Mouse (Mus musculus): ENCODE data around the gene Btbd17. TPM values are rescaled to one million over a fixed set of nuclear protein-coding genes. Genes with fewer than 3 reads are reported as not detected.

The Btbd17 gene
- polyA plus RNA-seq, 2 experiments: not detected

- Histone ChIP-seq H3K4me2 (ENCODE audit: low read depth) (no peak overlapping the region), H3K9ac (replicated peaks) (no peak overlapping the region), H3K27ac (no peak overlapping the region), H3K4me1 (replicated peaks; ENCODE audit: control insufficient read depth in 2 of 2, insufficient read depth in 2 of 2, low read length in 1 of 2) (no peaks in the 10 kb centered on the region), H3K4me3 (ENCODE audit: insufficient read depth in 1 of 2, low read depth in 2 of 2, low read length in 2 of 2) (no peak overlapping the region), H3K9me3 (ENCODE audit: control insufficient read depth, low read length) (no peaks in the 10 kb centered on the region), H3K36me3 (replicated peaks; ENCODE audit: control insufficient read depth, insufficient read depth, low read depth) (no peaks in the 10 kb centered on the region), H3K27me3 (ENCODE audit: control insufficient read depth, insufficient read depth, low read length) (peaks cover 14% of the 10 kb centered on the region)
- TF ChIP-seq EP300 (IDR thresholded peaks at IDR 0.05; ENCODE audit: low read depth) (no peak), CTCF (IDR thresholded peaks at IDR 0.05; ENCODE audit: low read depth) (no peak)
- 69% methylated on average over 7 of the region's 7 CpGs for WGBS (ENCODE audit: insufficient replicate concordance)
- DNase-seq (ENCODE audit: low read depth in 3 of 3, low spot score in 3 of 3): no peak
- no peak for ATAC-seq (ENCODE audit: insufficient read depth)
These were observed 1.4 kb upstream of the Btbd17 start for GRCm38 (mm10) chr11:114797176-114797575.

GRCm38 (mm10) chr11:114795231-114795746 lies 456 bp downstream of the Btbd17 start:
- Histone ChIP-seq H3K4me2 (ENCODE audit: low read depth) (peak overlapping the region; percentile 54), H3K4me1 (replicated peaks; ENCODE audit: control insufficient read depth in 2 of 2, insufficient read depth in 2 of 2, low read length in 1 of 2) (no peaks in the 10 kb centered on the region), H3K27me3 (ENCODE audit: control insufficient read depth, insufficient read depth, low read length) (peaks cover 33% of the 10 kb centered on the region), H3K9ac (replicated peaks) (no peak overlapping the region), H3K4me3 (ENCODE audit: insufficient read depth in 1 of 2, low read depth in 2 of 2, low read length in 2 of 2) (peak overlapping the region in 1 of 2 experiments; percentile 30; a peak in 3 of 4 replicates), H3K27ac (no peak overlapping the region), H3K9me3 (ENCODE audit: control insufficient read depth, low read length) (no peaks in the 10 kb centered on the region), H3K36me3 (replicated peaks; ENCODE audit: control insufficient read depth, insufficient read depth, low read depth) (no peaks in the 10 kb centered on the region)
- 0% methylated on average over 7 of the region's 7 CpGs for WGBS (ENCODE audit: insufficient replicate concordance)
- ATAC-seq (ENCODE audit: insufficient read depth): no peak
- DNase-seq (ENCODE audit: low read depth in 3 of 3, low spot score in 3 of 3): no peak
- TF ChIP-seq CTCF (IDR thresholded peaks at IDR 0.05; ENCODE audit: low read depth) (peak; percentile 30), EP300 (IDR thresholded peaks at IDR 0.05; ENCODE audit: low read depth) (no peak)

GRCm38 (mm10) chr11:114794691-114795090 lies 1.1 kb downstream of the Btbd17 start:
- WGBS (ENCODE audit: insufficient replicate concordance): 52% methylated on average over 4 of the region's 4 CpGs
- Histone ChIP-seq H3K4me3 (ENCODE audit: insufficient read depth in 1 of 2, low read depth in 2 of 2, low read length in 2 of 2) (no peak overlapping the region), H3K27me3 (ENCODE audit: control insufficient read depth, insufficient read depth, low read length) (peaks cover 39% of the 10 kb centered on the region), H3K9ac (replicated peaks) (no peak overlapping the region), H3K36me3 (replicated peaks; ENCODE audit: control insufficient read depth, insufficient read depth, low read depth) (no peaks in the 10 kb centered on the region), H3K9me3 (ENCODE audit: control insufficient read depth, low read length) (no peaks in the 10 kb centered on the region), H3K4me1 (replicated peaks; ENCODE audit: control insufficient read depth in 2 of 2, insufficient read depth in 2 of 2, low read length in 1 of 2) (no peaks in the 10 kb centered on the region), H3K4me2 (ENCODE audit: low read depth) (no peak overlapping the region), H3K27ac (no peak overlapping the region)
- ATAC-seq (ENCODE audit: insufficient read depth) (no peak), DNase-seq (ENCODE audit: low read depth in 3 of 3, low spot score in 3 of 3) (no peak)
- no peak for TF ChIP-seq EP300 (IDR thresholded peaks at IDR 0.05; ENCODE audit: low read depth)

- H3K36me3 ChIP-seq (replicated peaks; ENCODE audit: control insufficient read depth, insufficient read depth, low read depth): no peaks in the 10 kb centered on the region
- 56% methylated on average over 19 of the region's 19 CpGs for WGBS (ENCODE audit: insufficient replicate concordance)
- no peak overlapping the region for H3K27ac ChIP-seq
- H3K4me3 ChIP-seq (ENCODE audit: insufficient read depth in 1 of 2, low read depth in 2 of 2, low read length in 2 of 2): no peak overlapping the region
- H3K9ac ChIP-seq (replicated peaks): no peak overlapping the region
- H3K27me3 ChIP-seq (ENCODE audit: control insufficient read depth, insufficient read depth, low read length): peaks cover 44% of the 10 kb centered on the region
- DNase-seq (ENCODE audit: low read depth in 3 of 3, low spot score in 3 of 3): no peak
- TF ChIP-seq CTCF (IDR thresholded peaks at IDR 0.05; ENCODE audit: low read depth): no peak
- no peak for TF ChIP-seq EP300 (IDR thresholded peaks at IDR 0.05; ENCODE audit: low read depth)
- no peaks in the 10 kb centered on the region for H3K9me3 ChIP-seq (ENCODE audit: control insufficient read depth, low read length)
- no peak overlapping the region for H3K4me2 ChIP-seq (ENCODE audit: low read depth)
- no peaks in the 10 kb centered on the region for H3K4me1 ChIP-seq (replicated peaks; ENCODE audit: control insufficient read depth in 2 of 2, insufficient read depth in 2 of 2, low read length in 1 of 2)
- ATAC-seq (ENCODE audit: insufficient read depth): no peak
These were observed 1.7 kb downstream of the Btbd17 start for GRCm38 (mm10) chr11:114793868-114794545.

GRCm38 (mm10) chr11:114792931-114793494 lies 2.7 kb downstream of the Btbd17 start:
- no peaks in the 10 kb centered on the region for H3K9me3 ChIP-seq (ENCODE audit: control insufficient read depth, low read length)
- TF ChIP-seq EP300 (IDR thresholded peaks at IDR 0.05; ENCODE audit: low read depth) (no peak), CTCF (IDR thresholded peaks at IDR 0.05; ENCODE audit: low read depth) (no peak)
- peaks cover 44% of the 10 kb centered on the region for H3K27me3 ChIP-seq (ENCODE audit: control insufficient read depth, insufficient read depth, low read length)
- H3K36me3 ChIP-seq (replicated peaks; ENCODE audit: control insufficient read depth, insufficient read depth, low read depth): no peaks in the 10 kb centered on the region
- no peak overlapping the region for H3K4me2 ChIP-seq (ENCODE audit: low read depth)
- no peak for ATAC-seq (ENCODE audit: insufficient read depth)
- WGBS (ENCODE audit: insufficient replicate concordance): 20% methylated on average over 5 of the region's 5 CpGs
- no peak for DNase-seq (ENCODE audit: low read depth in 3 of 3, low spot score in 3 of 3)
- H3K27ac ChIP-seq: no peak overlapping the region
- H3K4me1 ChIP-seq (replicated peaks; ENCODE audit: control insufficient read depth in 2 of 2, insufficient read depth in 2 of 2, low read length in 1 of 2): no peaks in the 10 kb centered on the region
- no peak overlapping the region for H3K9ac ChIP-seq (replicated peaks)
- no peak overlapping the region for H3K4me3 ChIP-seq (ENCODE audit: insufficient read depth in 1 of 2, low read depth in 2 of 2, low read length in 2 of 2)
